Mouse (Mus musculus) kidney, adult 18-20 months (tissue): ENCODE measurements around the gene Mgll.

Experiments used
- DNase-seq: peaks from one replicate; pipeline ENCODE4 v3.0.0; 2021

Mgll gene

GRCm38 (mm10) chr6:88776336-88776923 is 52.2 kb downstream of the Mgll start:
- no peak for DNase-seq

GRCm38 (mm10) chr6:88776964-88777363 is 52.8 kb downstream of the Mgll start:
- DNase-seq: no peak

- no peak for DNase-seq
Measured at GRCm38 (mm10) chr6:88778047-88778688, 54.0 kb downstream of the Mgll start.

- no peak for DNase-seq
Measured at GRCm38 (mm10) chr6:88779755-88780154, 55.5 kb downstream of the Mgll start.

GRCm38 (mm10) chr6:88781919-88782318 is 57.7 kb downstream of the Mgll start:
- no peak for DNase-seq

- no peak for DNase-seq
Measured at GRCm38 (mm10) chr6:88782981-88783397, 58.8 kb downstream of the Mgll start.

- no peak for DNase-seq
Measured at GRCm38 (mm10) chr6:88784691-88785173, 60.5 kb downstream of the Mgll start.

GRCm38 (mm10) chr6:88785331-88785730 is 61.1 kb downstream of the Mgll start:
- DNase-seq: no peak

GRCm38 (mm10) chr6:88785781-88786542 is 61.8 kb downstream of the Mgll start:
- DNase-seq: no peak

GRCm38 (mm10) chr6:88786732-88787445 is 62.7 kb downstream of the Mgll start:
- DNase-seq: no peak

GRCm38 (mm10) chr6:88787496-88787895 is 63.3 kb downstream of the Mgll start:
- DNase-seq: no peak

- no peak for DNase-seq
Measured at GRCm38 (mm10) chr6:88788219-88788618, 64.0 kb downstream of the Mgll start.

GRCm38 (mm10) chr6:88791299-88791698 is 67.1 kb downstream of the Mgll start:
- DNase-seq: no peak

- peak; percentile 42 for DNase-seq
Measured at GRCm38 (mm10) chr6:88792147-88792691, 68.0 kb downstream of the Mgll start.

GRCm38 (mm10) chr6:88793243-88793642 is 69.0 kb downstream of the Mgll start:
- no peak for DNase-seq

- DNase-seq: no peak
Measured at GRCm38 (mm10) chr6:88793872-88794271, 69.7 kb downstream of the Mgll start.

- no peak for DNase-seq
Measured at GRCm38 (mm10) chr6:88794561-88794971, 70.4 kb downstream of the Mgll start.

GRCm38 (mm10) chr6:88800191-88800590 is 76.0 kb downstream of the Mgll start:
- no peak for DNase-seq

- DNase-seq: no peak
Measured at GRCm38 (mm10) chr6:88800735-88801134, 76.5 kb downstream of the Mgll start.

- DNase-seq: no peak
Measured at GRCm38 (mm10) chr6:88803051-88803450, 78.8 kb downstream of the Mgll start.

GRCm38 (mm10) chr6:88803957-88804695 is 79.9 kb downstream of the Mgll start:
- no peak for DNase-seq

- no peak for DNase-seq
Measured at GRCm38 (mm10) chr6:88804966-88805577, 80.9 kb downstream of the Mgll start.
